Mouse (Mus musculus) kidney, postnatal 0 days (tissue): ENCODE measurements at regions not wholly inside any gene's neighbourhood (a gene's known extent, or its start where the extent isn't known, plus 50 kb on each side); places are given as distances from the start of the nearest gene placed in this dataset.

Source experiments
- ATAC-seq: fragments of 200-750 bp; cut with Nextera tagmentation; replicated peaks from 2 replicates; pipeline ENCODE4 v1.8.0; 2017; ENCODE audit warnings: low read depth, moderate number of reproducible peaks, moderate TSS enrichment, moderate library complexity; ENCODE audit not compliant: low FRiP score
- DNase-seq: peaks from one replicate; pipeline ENCODE4 v3.0.0-alpha.2; 2016; ENCODE audit warnings: low spot score
- H3K27ac ChIP-seq: fragments of 300-500 bp; sonication (generic); 2 replicates; pipeline ENCODE4 v1.5.1; 2014; ENCODE audit warnings: mild to moderate bottlenecking
- H3K27me3 ChIP-seq: fragments of 300-500 bp; sonication (generic); 2 replicates; pipeline ENCODE4 v1.6.1; 2014; ENCODE audit warnings: low read length, mixed read lengths; ENCODE audit not compliant: insufficient read depth
- H3K36me3 ChIP-seq: fragments of 300-500 bp; sonication (generic); 2 replicates; pipeline ENCODE4 v1.6.1; 2014; ENCODE audit warnings: low read length, mixed read lengths; ENCODE audit not compliant: insufficient read depth
- H3K4me1 ChIP-seq: fragments of 300-500 bp; sonication (generic); replicated peaks from 2 replicates; pipeline ENCODE4 v1.6.1; 2014; ENCODE audit warnings: antibody characterized with exemption, low read length, mixed read lengths; ENCODE audit not compliant: insufficient read depth
- H3K4me2 ChIP-seq: fragments of 300-500 bp; sonication (generic); 2 replicates; pipeline ENCODE4 v1.6.1; 2014; ENCODE audit warnings: mild to moderate bottlenecking, low read length, moderate library complexity, mixed read lengths
- H3K4me3 ChIP-seq: fragments of 300-500 bp; sonication (generic); replicated peaks from 2 replicates; pipeline ENCODE4 v1.5.1; 2014; ENCODE audit warnings: low read depth, low read length
- H3K9ac ChIP-seq: fragments of 300-500 bp; sonication (generic); 2 replicates; pipeline ENCODE4 v1.6.1; 2014; ENCODE audit warnings: low read depth, low read length
- H3K9me3 ChIP-seq: fragments of 300-500 bp; sonication (generic); replicated peaks from 2 replicates; pipeline ENCODE4 v1.6.1; 2016; ENCODE audit warnings: low read length, inconsistent platforms, mixed read lengths
- CTCF ChIP-seq: IDR thresholded peaks from 2 replicates; pipeline ENCODE4 v1.5.1; 2016; ENCODE audit warnings: antibody characterized with exemption, low read depth, mild to moderate bottlenecking, moderate library complexity
- WGBS: fragments of 180-500 bp; shearing (Covaris S2); extraction: QIAGEN DNeasy Blood & Tissue Kit; methylation state at CpG from one replicate; pipeline ENCODE4 v1.1.7; 2014; 5-methylcytosine and 5-hydroxymethylcytosine counted together

DNA sequence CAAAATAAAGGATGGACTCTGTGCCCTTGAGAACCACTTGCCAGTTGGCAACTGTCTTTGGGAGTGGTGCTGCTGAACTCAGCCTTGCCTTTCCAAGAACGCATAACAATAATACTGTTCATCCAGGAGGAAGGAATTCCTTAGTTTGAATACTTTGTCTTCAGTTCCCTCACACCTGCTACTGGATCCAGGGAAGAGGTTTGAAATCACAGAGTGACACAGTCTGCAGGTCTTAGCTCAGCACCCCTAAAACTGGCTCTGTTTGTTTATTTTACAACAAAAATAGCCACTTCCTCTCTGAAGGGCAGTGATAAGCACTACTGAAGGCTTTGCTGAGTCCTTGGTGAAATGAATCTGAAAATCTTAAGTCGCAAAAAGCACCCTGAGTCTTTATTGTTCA is 703.1 kb upstream of the Marcks start:
- Histone ChIP-seq H3K9me3 (no peaks in the 10 kb centered on the region), H3K4me1 (no peaks in the 10 kb centered on the region), H3K36me3 (no peaks in the 10 kb centered on the region), H3K9ac (no peak overlapping the region), H3K27me3 (no peaks in the 10 kb centered on the region), H3K4me2 (no peak overlapping the region), H3K27ac (no peak overlapping the region), H3K4me3 (no peak overlapping the region)
- ATAC-seq (no peak), DNase-seq (no peak)
- TF ChIP-seq CTCF: no peak
- WGBS: 63% methylated on average over 2 of the region's 2 CpGs

- H3K4me1 ChIP-seq: no peaks in the 10 kb centered on the region
- H3K27me3 ChIP-seq: no peaks in the 10 kb centered on the region
- DNase-seq (peak; percentile 16), ATAC-seq (no peak)
- no peak overlapping the region for H3K9ac ChIP-seq
- H3K36me3 ChIP-seq: no peaks in the 10 kb centered on the region
- no peak overlapping the region for H3K4me2 ChIP-seq
- 55% methylated on average over 2 of the region's 2 CpGs for WGBS
- no peaks in the 10 kb centered on the region for H3K9me3 ChIP-seq
- no peak overlapping the region for H3K27ac ChIP-seq
- no peak overlapping the region for H3K4me3 ChIP-seq
- no peak for TF ChIP-seq CTCF
Measured at GRCm38 (mm10) chr10:37837721-37838120, 699.0 kb upstream of the Marcks start.

- no peak for TF ChIP-seq CTCF
- no peaks in the 10 kb centered on the region for H3K36me3 ChIP-seq
- 79% methylated on average over 2 of the region's 2 CpGs for WGBS
- no peak overlapping the region for H3K27ac ChIP-seq
- DNase-seq (no peak), ATAC-seq (no peak)
- H3K27me3 ChIP-seq: no peaks in the 10 kb centered on the region
- no peak overlapping the region for H3K4me3 ChIP-seq
- no peaks in the 10 kb centered on the region for H3K9me3 ChIP-seq
- H3K9ac ChIP-seq: no peak overlapping the region
- H3K4me2 ChIP-seq: no peak overlapping the region
- H3K4me1 ChIP-seq: no peaks in the 10 kb centered on the region; the same call in 1 of the 2 replicates
Measured at GRCm38 (mm10) chr10:37813026-37813425, 674.3 kb upstream of the Marcks start.

DNA sequence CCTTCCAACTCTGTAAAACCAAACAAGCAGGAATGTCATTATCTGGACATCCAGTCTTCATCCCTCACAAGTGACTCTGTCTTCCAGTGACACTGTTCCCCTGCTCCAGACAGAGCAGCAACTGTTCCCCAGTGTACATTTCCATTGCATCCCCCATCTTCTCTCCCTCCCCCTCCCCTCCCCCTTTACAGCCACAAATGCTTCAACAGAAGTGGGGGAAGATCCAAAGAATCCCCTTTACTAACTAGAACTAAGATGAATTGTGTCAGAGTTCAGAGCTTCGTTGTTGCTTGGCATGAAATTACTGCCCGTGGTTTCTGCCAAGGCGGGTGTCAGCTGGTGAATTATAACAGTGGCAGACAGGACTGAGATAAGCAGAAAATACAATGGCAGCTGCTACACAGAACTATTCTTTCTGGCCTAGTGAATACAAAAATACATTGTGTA is 673.7 kb upstream of the Marcks start:
- DNase-seq (peak; percentile 18), ATAC-seq (no peak)
- WGBS: 23% methylated on average over 3 of the region's 3 CpGs
- Histone ChIP-seq H3K36me3 (no peaks in the 10 kb centered on the region), H3K4me1 (no peaks in the 10 kb centered on the region; the same call in 1 of the 2 replicates), H3K9me3 (no peaks in the 10 kb centered on the region), H3K27me3 (no peaks in the 10 kb centered on the region), H3K9ac (no peak overlapping the region), H3K4me2 (no peak overlapping the region), H3K27ac (no peak overlapping the region), H3K4me3 (no peak overlapping the region)
- no peak for TF ChIP-seq CTCF

DNA sequence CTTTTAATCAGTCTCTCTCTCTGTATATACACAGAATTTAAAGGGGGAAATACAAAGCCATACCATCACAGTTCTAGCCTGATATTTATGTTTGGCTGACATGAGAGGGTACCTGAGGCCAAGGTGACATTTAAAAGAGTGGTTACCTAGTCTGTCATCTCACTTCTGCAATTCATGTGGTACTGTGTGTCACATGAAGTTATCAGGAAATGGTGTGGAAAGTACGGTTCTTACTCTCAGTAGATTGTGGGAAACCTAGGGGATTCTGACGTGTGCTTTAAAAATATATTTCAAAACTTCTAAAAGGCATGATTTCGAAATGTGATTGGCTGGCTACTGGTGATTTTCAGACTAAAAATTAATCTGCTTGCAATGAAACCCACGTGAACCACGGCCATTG is 673.1 kb upstream of the Marcks start:
- H3K9ac ChIP-seq: no peak overlapping the region
- no peak overlapping the region for H3K27ac ChIP-seq
- H3K4me2 ChIP-seq: no peak overlapping the region
- no peak for ATAC-seq
- 83% methylated on average over 5 of the region's 5 CpGs for WGBS
- DNase-seq: no peak
- H3K4me1 ChIP-seq: no peaks in the 10 kb centered on the region; the same call in 1 of the 2 replicates
- TF ChIP-seq CTCF: no peak
- H3K27me3 ChIP-seq: no peaks in the 10 kb centered on the region
- no peak overlapping the region for H3K4me3 ChIP-seq
- no peaks in the 10 kb centered on the region for H3K9me3 ChIP-seq
- H3K36me3 ChIP-seq: no peaks in the 10 kb centered on the region

GRCm38 (mm10) chr10:37803225-37803805 is 664.6 kb upstream of the Marcks start:
- Histone ChIP-seq H3K4me1 (no peaks in the 10 kb centered on the region), H3K27ac (no peak overlapping the region), H3K4me3 (no peak overlapping the region), H3K9ac (no peak overlapping the region), H3K36me3 (no peaks in the 10 kb centered on the region), H3K27me3 (no peaks in the 10 kb centered on the region), H3K9me3 (no peaks in the 10 kb centered on the region), H3K4me2 (no peak overlapping the region)
- ATAC-seq (no peak), DNase-seq (no peak)
- TF ChIP-seq CTCF: no peak
- 84% methylated on average over 4 of the region's 4 CpGs for WGBS

DNA sequence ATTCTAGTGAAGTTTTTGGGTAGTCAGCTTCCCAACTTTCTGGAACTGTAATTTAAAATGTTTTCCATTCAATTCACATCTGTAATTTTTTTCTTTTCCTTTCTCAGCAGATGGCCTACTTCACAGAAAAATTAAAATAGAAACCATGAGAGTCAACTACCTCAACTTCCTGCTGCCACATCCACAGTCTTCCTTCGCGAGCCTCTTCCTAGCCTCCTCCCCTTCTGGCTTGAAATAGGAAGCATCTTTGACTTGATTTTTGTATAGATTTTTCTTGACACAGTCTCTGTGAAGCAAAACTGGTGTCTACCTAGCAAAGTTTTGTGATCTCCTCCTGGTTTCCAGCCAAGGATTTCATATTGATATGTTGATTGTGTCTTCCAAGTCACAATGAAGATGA is 660.7 kb upstream of the Marcks start:
- no peak for ATAC-seq
- H3K4me3 ChIP-seq: no peak overlapping the region

More for the DNA sequence above, 660.7 kb upstream of the Marcks start:
- no peak overlapping the region for H3K4me2 ChIP-seq
- H3K36me3 ChIP-seq: no peaks in the 10 kb centered on the region
- 73% methylated on average over 2 of the region's 2 CpGs for WGBS
- H3K27me3 ChIP-seq: no peaks in the 10 kb centered on the region
- H3K27ac ChIP-seq: no peak overlapping the region
- no peaks in the 10 kb centered on the region for H3K4me1 ChIP-seq
- H3K9me3 ChIP-seq: no peaks in the 10 kb centered on the region
- peak; percentile 28 for DNase-seq
- no peak for TF ChIP-seq CTCF
- no peak overlapping the region for H3K9ac ChIP-seq
